Mouse (Mus musculus): ENCODE measurements at regions not wholly inside any gene's neighbourhood (a gene's known extent, or its start where the extent isn't known, plus 50 kb on each side); places are given as distances from the start of the nearest gene placed in this dataset.
A peak's percentile ranks its signal among the peaks of the same experiment; 100 is the strongest.

DNA sequence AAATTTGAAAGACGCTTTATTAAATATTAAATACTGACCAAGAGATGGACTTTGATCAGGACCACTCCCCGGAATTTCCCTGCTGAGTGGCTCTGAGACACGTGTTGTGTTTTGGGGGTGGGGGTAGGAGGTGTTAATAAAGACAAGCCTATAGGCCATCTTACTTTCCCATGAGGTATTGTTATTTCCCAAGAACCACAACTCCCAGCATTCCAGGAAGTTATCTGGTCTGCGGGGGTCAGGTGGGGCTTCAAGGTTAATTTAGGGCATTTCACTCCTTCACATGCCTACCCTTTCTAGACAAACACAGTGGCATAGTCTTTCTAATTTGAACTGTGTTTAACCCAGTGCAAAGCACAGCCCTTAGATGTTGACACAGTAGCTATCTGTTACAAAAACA, 209.0 kb downstream of the Ktn1 start:
- intact Hi-C loops (cut with DNase I): no loop called here
- no peak for DNase-seq (ENCODE audit: low spot score in 2 of 2)

DNA sequence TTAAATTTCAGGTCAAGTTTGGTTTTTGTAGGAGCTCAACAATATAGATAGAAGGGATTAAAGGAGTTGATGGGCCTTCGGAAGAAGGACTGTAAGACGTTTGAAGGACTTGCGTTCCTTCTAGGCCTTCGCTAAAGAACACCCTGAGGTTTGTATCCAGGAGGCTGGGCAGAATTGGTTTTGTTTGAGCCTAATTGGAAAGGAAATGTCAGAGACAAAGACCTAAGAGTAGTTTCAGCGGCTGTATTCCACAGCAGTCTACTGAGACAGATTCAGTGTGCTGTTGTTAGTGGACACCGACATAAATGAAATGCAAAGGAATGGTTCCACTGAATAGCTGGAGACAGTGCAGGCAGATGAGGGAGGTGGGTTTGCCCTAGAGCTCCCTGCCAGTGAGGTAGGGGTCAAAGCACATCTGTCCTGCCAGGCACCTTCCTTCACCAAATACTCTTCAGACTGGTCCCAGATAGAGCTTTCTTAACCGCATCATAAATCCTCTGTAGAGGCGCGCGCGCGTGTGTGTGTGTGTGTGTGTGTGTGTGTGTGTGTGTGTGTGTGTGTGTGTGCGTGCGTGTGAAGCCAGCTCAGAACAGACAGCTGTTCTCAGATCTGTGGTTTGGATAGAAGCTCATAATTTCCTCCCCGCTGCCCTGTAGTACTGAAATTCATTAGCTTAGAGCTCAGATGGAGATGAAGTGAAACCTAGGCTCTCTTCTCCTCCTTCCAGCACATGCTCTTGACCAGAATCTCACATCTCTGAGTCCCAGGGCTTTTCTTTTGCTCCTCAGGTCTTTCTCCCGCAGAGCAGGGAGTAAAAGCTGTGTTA, 209.7 kb downstream of the Ktn1 start:
- DNase-seq (ENCODE audit: low spot score in 2 of 2): no peak
- intact Hi-C loops (cut with DNase I): no loop called here

DNA sequence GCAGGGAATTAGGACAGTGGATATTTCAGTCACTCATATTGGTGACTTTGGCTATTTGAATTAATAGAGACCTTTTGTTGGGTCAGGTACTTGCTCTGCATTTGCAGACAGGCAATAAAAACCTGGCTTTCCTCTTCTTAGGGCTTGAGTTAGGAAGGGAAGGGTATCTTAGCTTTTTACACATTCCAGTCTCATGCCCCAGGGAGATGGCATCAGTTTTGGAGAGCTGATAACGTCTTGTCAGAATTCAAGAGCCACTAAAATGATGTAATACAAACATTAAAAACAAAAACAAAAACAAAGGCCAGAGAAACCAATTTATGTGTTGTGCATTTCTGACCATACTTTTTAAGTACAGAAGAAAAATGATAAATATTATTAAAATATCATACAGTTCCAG, 214.3 kb downstream of the Ktn1 start:
- intact Hi-C loops (cut with DNase I): no loop called here
- no peak for DNase-seq (ENCODE audit: low spot score in 2 of 2)

DNA sequence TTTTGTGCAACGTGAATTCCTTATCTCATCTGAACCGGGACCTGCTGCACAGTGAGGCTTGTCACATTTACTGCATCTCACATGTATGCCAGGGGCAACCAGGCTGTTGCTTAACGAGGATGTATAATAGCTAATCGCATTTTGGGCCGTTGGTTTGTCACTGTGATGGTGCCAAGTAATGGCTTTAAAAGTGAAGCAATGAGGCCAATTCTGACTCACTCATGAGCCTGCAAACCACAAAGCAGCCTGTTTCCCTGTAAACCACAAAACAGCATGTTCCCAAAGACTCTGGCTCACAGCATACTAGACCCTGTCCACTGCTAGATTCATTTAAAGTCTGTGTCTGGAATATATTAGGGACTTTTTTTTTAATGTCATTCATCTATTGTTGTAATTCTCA, 214.8 kb downstream of the Ktn1 start:
- DNase-seq (ENCODE audit: low spot score in 2 of 2): peak; percentile 6 to 9
- intact Hi-C loops (cut with DNase I): no loop called here

DNA sequence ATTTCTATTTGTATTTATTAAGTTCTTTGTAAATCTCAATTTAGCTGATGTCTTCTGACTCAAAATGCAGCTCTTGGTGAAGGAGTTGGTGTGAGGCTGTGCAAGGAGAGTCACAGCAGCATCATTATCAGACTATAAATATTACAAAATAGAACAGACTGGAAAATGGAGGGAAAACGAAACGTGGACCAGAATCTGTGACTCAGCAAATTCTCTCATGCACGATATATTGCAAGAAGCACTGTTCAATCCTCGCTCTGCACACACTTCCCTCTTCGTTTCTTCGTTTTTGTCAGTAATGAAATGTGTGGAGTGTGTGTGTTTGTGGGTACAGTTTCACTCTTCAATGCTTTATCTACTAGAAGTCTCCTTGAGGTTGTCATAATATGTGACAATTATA, 215.5 kb downstream of the Ktn1 start:
- intact Hi-C loops (cut with DNase I): no loop called here
- no peak for DNase-seq (ENCODE audit: low spot score in 2 of 2)

DNA sequence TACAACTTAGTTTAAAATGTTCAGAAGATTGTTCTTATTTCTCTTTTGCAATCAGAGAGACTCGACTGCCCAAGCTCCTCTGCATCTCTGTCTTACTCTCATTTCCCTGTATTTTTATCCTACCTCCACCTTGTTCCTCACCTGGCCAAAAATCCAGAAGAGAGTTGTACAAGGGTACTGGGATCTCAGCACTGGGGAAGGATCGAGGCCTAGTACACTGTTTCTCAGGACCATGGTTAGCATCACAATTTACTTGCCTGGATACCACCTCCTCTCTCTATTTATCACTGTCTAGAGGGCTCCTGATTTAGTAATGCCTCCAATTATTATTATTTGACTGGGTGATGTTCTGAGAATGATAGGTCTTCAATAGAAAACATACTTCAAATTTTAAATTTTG, 218.8 kb downstream of the Ktn1 start:
- intact Hi-C loops (cut with DNase I): no loop called here

DNA sequence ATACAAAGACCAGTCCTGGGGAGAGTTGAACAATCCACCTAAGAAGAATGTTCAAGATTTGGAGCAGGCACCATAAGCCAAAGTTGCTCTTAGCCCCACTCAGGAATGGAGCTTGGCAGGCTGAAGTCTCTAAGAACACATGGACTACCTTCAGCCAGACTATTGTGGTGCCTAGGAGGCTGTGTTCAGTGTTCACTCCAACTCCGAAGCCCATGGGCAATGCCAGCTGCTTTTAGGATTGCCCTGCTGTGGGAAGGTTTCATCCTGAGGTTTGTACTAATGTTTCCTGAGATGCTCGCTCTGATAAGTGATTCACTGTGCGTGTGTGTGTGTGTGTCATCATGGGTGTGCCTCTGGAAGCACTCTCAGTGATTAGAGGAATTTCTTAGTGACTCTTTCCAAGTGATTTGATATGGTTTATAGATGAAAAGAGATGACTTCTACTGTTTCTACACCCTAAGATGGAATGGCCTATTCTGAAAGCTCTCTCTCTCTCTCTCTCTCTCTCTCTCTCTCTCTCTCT, 220.1 kb downstream of the Ktn1 start:
- no peak for DNase-seq (ENCODE audit: low spot score in 2 of 2)
- intact Hi-C loops (cut with DNase I): no loop called here

More for the DNA sequence above, 218.8 kb downstream of the Ktn1 start:
- DNase-seq (ENCODE audit: low spot score in 2 of 2): no peak

DNA sequence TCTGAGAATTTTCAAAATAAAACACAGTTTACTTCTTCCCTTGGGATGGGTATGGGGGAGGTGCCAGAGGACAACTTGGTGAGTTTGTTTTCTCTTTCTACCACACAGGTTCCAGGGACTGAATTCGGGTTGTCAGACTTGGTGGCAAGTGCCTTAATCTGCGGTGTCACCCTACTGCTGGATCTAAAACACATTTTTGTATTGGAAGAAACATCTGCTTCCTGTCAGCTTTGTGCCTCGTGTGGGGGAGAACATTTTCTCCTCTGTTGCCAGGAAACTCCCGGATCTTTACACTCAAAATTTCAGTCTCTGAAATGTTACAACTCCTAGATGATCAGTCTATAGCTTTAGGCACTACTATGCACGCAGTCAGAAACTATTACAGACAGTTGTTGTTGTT, 228.3 kb downstream of the Ktn1 start:
- intact Hi-C loops (cut with DNase I): no loop called here
- no peak for DNase-seq (ENCODE audit: low spot score in 2 of 2)

DNA sequence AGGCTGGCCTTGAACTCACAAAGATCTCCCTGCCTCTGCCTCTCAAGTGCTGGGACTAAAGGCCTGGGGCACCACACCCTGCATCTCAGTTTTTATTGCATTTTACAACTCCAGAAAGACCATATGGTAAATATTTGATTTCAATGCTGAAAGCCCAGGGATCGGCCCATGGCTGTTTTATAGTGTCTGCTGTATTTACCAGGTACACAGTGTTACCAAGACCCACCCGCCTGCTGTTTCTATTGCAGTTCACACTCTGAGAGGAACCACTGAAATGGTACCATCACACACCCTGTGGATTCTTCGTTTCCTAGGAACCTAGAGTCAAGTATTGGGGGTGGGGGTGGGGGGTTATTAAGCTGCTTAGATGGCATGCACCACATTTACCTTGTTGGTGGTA, 228.9 kb downstream of the Ktn1 start:
- DNase-seq (ENCODE audit: low spot score in 2 of 2): no peak
- intact Hi-C loops (cut with DNase I): no loop called here

DNA sequence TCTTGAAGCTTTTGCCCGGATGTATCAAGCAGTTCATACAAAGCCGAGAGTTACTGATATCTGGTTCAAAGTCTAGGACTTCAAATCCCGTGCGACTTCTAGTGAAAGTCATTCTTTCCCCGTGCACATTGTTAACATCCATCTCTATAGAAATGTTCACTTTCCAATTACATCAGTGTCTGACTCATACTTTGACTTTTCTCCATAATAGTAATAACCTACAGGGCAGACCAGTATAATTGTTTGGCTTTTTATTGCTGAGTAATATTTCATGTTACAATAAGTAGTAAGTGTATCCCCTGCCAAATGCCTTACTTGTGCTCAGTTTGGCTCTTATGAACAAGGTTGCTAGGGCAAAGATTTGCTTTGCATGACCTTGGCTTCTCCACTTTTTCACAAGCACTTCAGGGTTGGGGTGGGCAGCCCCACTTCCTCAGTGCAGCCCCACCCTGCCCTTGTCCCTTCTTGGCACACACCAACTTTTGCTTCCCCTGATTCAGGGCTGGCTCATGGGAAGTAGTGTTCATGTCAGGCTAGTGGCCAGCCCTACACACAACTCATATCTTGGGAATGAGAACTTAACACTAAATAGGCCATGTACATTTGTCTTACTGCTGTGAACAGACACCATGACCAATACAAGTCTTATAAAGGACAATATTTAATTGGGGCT, 229.7 kb downstream of the Ktn1 start:
- intact Hi-C loops (cut with DNase I): no loop called here
- DNase-seq (ENCODE audit: low spot score in 2 of 2): no peak

DNA sequence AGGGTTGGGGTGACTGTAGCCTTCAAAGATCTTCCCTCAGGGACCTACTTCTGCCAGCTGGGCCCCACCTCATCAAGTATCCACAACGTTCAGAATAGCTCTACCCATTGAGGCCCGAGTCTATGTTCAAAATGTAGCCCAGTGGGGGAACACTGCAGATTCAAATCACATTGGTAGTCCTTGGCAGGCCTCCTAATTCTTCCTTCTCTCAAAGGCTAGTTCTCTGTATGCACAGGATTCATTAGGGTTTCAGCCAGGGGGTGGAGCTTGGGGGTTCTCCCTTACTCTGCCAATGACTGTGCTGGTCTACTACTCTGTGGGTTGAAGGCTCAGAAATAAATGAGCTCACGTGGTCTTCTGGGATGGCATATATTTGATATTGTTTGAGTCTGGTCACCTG, 235.3 kb upstream of the Peli2 start:
- DNase-seq (ENCODE audit: low spot score in 2 of 2): peak in 1 of 2 experiments; percentile 12

DNA sequence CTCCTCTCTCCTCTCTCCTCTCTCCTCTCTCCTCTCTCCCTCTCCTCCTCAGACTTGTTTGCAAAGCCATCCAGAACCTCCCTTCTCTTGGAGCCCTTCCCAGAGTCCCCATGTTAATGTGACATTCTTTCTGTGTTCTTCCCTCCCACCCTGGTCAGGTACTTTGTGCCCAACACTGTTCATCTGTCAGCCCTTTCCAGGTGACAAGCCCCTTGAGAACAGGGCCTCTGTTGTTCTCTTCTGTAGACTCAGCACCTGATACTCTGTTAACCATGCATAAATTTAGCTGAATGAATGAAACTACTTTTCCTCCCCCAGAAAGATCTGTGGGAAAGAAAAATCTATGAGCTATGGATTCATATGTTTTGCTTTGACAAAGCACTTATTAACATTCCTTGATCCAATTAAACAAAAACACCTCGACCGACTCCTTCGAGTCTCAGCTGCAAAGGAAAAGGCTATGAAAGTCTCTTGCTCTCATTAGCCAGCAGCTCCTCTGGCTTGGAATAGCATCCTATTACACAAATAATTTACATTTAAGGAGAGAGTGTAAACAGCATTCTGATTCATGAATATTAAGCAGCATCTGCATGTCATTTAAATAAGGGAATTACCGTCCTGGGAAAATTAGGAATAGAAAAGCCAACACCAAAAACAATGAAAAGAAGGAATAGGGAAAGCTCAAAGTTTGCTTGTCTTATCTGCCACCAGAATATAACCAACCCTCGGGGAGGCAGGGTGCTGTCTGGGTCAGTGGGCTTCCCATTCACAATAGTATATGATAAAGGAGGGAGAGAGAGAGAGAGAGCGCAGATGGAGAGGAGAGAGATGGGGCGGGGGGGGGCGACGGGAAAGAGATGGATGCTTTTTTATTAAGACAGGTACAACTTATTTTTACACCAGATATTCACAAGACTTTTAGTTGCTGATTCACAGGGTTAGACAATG, 230.1 kb upstream of the Peli2 start:
- DNase-seq (ENCODE audit: low spot score in 2 of 2): no peak
- intact Hi-C loops (cut with DNase I): no loop called here

More for the DNA sequence above, 235.3 kb upstream of the Peli2 start:
- intact Hi-C loops (cut with DNase I): no loop called here

DNA sequence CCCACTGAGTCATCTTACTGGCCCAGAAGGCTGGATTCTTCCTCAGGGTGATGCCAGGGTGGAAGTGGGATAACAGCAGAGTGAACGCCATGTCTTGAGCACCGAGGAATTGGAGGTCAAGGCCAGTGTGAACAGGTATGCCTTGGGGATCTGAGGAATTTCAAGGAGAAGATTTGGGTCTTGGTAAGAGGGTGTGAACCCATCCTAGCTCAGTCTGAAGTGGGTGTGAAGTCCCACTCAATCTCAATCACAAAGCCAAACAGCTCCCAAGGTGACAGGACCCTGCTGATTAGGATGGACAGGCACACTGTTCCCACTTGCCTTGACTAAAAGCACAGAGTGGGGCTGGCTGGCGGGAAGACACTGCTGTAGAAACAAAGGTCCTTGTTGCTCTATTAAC, 224.0 kb upstream of the Peli2 start:
- intact Hi-C loops (cut with DNase I): no loop called here
- no peak for DNase-seq (ENCODE audit: low spot score in 2 of 2)

DNA sequence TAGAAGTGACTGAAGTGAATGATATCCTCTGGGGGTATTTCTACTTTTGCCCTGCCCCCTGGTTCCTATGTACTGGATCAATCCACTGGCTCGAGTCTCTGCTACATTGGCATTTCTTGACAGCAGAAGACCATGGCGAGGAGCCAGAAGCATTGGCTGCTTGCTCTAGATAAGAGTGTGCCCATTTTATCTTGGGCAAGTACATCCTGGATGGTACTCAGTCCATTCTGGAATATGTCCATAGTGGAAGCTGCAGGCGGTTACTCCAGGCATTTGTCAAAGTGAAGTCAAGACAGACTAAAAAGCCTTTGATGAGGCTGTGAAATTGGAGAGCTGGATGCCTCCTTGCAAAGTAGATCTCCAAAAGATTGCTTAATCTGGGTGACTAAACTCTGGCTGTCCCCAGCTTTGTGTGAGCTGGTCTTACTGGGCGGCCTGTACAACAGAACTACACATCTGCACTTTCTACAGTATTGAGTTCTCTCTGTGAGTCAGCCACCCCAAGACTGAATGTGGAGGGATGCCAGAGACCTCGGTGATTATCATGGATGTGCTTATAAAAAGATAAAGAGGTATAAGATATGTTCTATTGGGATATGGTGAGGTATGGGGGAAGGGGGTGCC, 222.6 kb upstream of the Peli2 start:
- intact Hi-C loops (cut with DNase I): no loop called here

DNA sequence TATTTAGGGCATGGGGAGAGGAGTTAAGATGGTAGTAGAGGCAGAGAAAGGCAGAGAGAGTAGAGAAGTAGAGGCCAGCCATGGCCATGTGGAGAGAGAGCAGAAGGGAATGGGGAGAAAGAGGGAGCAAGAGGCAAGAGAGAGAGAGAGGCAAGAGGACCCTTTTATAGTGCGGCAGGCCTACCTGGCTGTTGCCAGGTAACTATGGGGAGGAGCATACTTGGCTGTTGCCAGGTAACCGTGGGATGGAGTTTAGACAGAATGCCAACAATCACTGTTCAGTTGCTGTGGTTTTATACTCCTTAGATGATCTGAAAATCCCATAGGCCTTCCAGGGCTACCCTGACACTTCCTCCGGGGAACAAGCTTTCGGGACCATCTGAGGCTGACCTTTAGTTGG, 222.0 kb upstream of the Peli2 start:
- no peak for DNase-seq (ENCODE audit: low spot score in 2 of 2)
- intact Hi-C loops (cut with DNase I): no loop called here

More for the DNA sequence above, 222.6 kb upstream of the Peli2 start:
- DNase-seq (ENCODE audit: low spot score in 2 of 2): no peak

DNA sequence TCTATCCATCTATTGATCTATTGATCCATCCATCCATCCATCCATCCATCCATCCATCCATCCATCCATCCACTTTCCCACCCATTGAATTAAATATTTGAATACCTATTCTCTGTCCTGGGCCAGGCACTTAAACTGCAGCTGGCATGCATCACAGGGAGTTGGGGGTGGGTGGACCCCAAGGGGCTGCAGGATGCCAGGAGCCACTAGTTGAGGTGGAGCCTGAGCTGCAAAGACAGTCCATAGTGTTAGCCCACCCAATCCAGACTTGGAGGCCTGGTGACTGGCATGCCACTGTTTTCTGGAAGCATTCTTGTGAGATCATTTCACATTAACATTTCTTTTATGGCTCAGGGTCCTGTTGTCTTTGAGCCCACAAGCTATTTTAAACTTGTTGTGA, 215.3 kb upstream of the Peli2 start:
- intact Hi-C loops (cut with DNase I): no loop called here

DNA sequence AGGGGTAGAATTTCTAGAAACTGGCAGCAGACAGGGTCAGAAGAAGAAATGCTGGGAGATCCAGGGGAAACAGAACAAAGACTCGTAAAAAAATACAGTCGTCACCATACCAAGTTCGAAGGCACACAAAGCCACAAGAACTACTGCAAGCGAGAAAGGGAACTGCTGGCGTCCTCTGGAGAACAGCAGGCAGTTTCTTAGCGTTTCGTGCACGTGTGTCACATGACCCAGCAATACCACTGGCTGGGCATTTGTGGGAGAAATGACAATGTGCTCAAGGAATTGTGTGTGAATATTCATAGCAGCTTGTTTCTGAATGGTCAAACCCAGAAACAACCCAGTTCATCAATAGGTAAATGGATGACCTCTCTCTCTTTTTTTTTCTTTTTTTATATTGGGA, 211.5 kb upstream of the Peli2 start:
- DNase-seq (ENCODE audit: low spot score in 2 of 2): no peak
- intact Hi-C loops (cut with DNase I): no loop called here

More for the DNA sequence above, 215.3 kb upstream of the Peli2 start:
- no peak for DNase-seq (ENCODE audit: low spot score in 2 of 2)

DNA sequence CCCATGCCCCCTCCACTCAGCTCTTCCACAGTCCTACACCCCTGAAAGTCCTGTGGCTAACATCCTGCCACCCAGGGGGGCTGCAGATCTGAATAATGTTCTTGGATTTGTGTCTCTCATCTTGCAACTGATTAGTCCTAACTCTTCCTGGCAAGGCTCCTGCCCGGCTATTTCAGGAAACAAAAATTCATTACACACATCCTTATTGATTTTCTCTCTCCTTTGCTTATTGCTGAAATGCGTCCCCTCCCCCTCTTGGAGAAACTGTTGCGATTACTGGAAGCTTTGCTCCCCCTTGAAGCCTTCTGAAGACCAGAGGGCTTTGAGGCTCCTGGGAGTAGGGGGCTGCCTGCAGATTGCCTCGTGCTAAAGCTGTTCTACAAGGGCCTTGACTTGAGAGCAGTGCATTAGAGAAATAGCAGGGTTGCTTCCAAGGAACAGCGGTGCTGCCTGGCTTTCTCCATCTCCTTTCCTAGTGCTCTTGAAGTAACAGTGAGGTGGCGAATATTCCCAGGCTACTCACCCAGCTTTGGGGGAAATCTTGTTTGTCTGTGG, 209.8 kb upstream of the Peli2 start:
- intact Hi-C loops (cut with DNase I): no loop called here
- no peak for DNase-seq (ENCODE audit: low spot score in 2 of 2)
